In the genomic region with DNA sequence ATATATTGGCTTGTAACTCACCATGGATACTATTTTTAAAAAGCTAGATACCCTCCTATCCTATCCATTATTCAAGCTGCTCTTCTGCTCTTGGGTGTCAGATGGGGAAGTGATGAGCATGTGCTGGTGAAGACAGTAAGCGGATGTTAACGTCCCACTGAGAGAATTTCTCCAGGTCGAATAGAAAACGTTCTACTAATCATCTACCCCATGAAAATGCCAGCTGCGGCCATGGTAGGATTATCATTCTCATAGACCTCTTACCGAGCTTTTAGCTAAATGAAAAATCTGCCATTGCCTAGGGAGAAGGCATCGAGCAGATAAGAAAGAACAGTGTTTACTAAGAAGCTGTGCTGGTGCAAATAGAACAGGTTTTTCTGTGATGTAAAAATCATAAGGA, we compare ENCODE assay signal across 19 mouse cellular contexts.
DNase-seq lines count a peak whose midpoint lies in the region; ATAC-seq lines count a peak whose summit lies in the region.
"Had no signal": no experiment of that assay in that cellular context is flagged by ENCODE, and none has a peak within 500 bp of the region (broad histone marks: within the 10 kb centered on the region; RNA-seq: fewer than 3 reads in every experiment).

No protein-coding gene starts in this region.

- no peak for ATAC-seq in forebrain, embryonic 14.5 days
- peak; percentile 69; the same call in 1 of the 2 replicates for ATAC-seq in hindbrain, embryonic 14.5 days (ENCODE audit: low FRiP score)
- ATAC-seq in midbrain, embryonic 14.5 days (ENCODE audit: low FRiP score, low TSS enrichment): no peak
- ATAC-seq: intestine, postnatal 0 days; lung, postnatal 0 days had no signal

- H3K4me2 ChIP-seq in forebrain, embryonic 14.5 days (ENCODE audit: low read length): no peak overlapping the region
- H3K4me2 ChIP-seq in hindbrain, embryonic 14.5 days (replicated peaks): peak overlapping the region; percentile 30
- H3K4me2 ChIP-seq in midbrain, embryonic 14.5 days (ENCODE audit: low read length): peak overlapping the region; percentile 35
- H3K4me2 ChIP-seq: heart, embryonic 12.5 days; limb, embryonic 12.5 days had no signal

- no peak overlapping the region for H3K4me3 ChIP-seq in forebrain, embryonic 14.5 days (ENCODE audit: low read depth, low read length)
- H3K4me3 ChIP-seq in forebrain, embryonic 10.5 days: no peak overlapping the region
- 0 out of 2 replicates have a peak overlapping the region, but pooled peaks have one; percentile 8 for H3K4me3 ChIP-seq in hindbrain, embryonic 14.5 days (replicated peaks; ENCODE audit: low read length)
- 0 out of 2 replicates have a peak overlapping the region, but pooled peaks have one; percentile 5 for H3K4me3 ChIP-seq in midbrain, embryonic 14.5 days (replicated peaks; ENCODE audit: low read depth, low read length)
- H3K4me3 ChIP-seq: erythroblast, embryonic 14.5 days; heart, embryonic 12.5 days; limb, embryonic 12.5 days had no signal

- DNase-seq in forebrain, embryonic 14.5 days (ENCODE audit: low spot score): peak; percentile 11
- DNase-seq in forebrain, embryonic 10.5 days (ENCODE audit: extremely low spot score, low spot score): no peak
- DNase-seq in hindbrain, embryonic 14.5 days (ENCODE audit: low spot score): peak; percentile 40
- peak; percentile 58 for DNase-seq in midbrain, embryonic 14.5 days
- peak; percentile 2 for DNase-seq in retina, postnatal 1 day
- DNase-seq in layer of hippocampus, adult 11-12 months (ENCODE audit: low spot score): no peak
- DNase-seq in kidney, adult 18-20 months: no peak
- DNase-seq: cerebellum, adult 18-20 months; gastrocnemius, postnatal 25 days; heart, postnatal 36 days; kidney, postnatal 4 days; thymus, postnatal 4 days had no signal

- H3K27me3 ChIP-seq in forebrain, embryonic 14.5 days (replicated peaks; ENCODE audit: control insufficient read depth, insufficient read depth, low read length): no peaks in the 10 kb centered on the region
- no peaks in the 10 kb centered on the region for H3K27me3 ChIP-seq in forebrain, embryonic 10.5 days (ENCODE audit: poor library complexity, severe bottlenecking)
- no peaks in the 10 kb centered on the region for H3K27me3 ChIP-seq in hindbrain, embryonic 14.5 days (ENCODE audit: control insufficient read depth, insufficient read depth, low read length)
- H3K27me3 ChIP-seq in midbrain, embryonic 14.5 days (ENCODE audit: control insufficient read depth, insufficient read depth, low read length): no peaks in the 10 kb centered on the region
- H3K27me3 ChIP-seq: heart, embryonic 12.5 days; limb, embryonic 12.5 days had no signal

- no peaks in the 10 kb centered on the region for H3K36me3 ChIP-seq in forebrain, embryonic 14.5 days (ENCODE audit: control insufficient read depth, insufficient read depth, low read length)
- no peaks in the 10 kb centered on the region for H3K36me3 ChIP-seq in forebrain, embryonic 10.5 days (replicated peaks)
- H3K36me3 ChIP-seq in hindbrain, embryonic 14.5 days (replicated peaks; ENCODE audit: control insufficient read depth, insufficient read depth): no peaks in the 10 kb centered on the region
- H3K36me3 ChIP-seq in midbrain, embryonic 14.5 days (ENCODE audit: control insufficient read depth, insufficient read depth, low read length): no peaks in the 10 kb centered on the region
- H3K36me3 ChIP-seq: heart, embryonic 12.5 days; limb, embryonic 12.5 days had no signal

- H3K9me3 ChIP-seq in forebrain, embryonic 14.5 days (replicated peaks; ENCODE audit: control insufficient read depth, low read length): no peaks in the 10 kb centered on the region
- no peaks in the 10 kb centered on the region for H3K9me3 ChIP-seq in forebrain, embryonic 10.5 days
- H3K9me3 ChIP-seq in hindbrain, embryonic 14.5 days (ENCODE audit: control insufficient read depth, low read length): no peaks in the 10 kb centered on the region
- H3K9me3 ChIP-seq in midbrain, embryonic 14.5 days (ENCODE audit: control insufficient read depth, low read length): no peaks in the 10 kb centered on the region
- H3K9me3 ChIP-seq: heart, embryonic 12.5 days; limb, embryonic 12.5 days had no signal

- 58% methylated on average over 7 of the region's 7 CpGs for WGBS in forebrain, embryonic 14.5 days
- 56% methylated on average over 7 of the region's 7 CpGs for WGBS in forebrain, embryonic 10.5 days
- 32% methylated on average over 7 of the region's 7 CpGs for WGBS in hindbrain, embryonic 14.5 days
- whole genome bisulfite sequencing in midbrain, embryonic 14.5 days: 19% methylated on average over 7 of the region's 7 CpGs

- H3K27ac ChIP-seq in forebrain, embryonic 14.5 days (ENCODE audit: low read depth, low read length): no peak overlapping the region
- H3K27ac ChIP-seq in forebrain, embryonic 10.5 days: no peak overlapping the region
- no peak overlapping the region for H3K27ac ChIP-seq in hindbrain, embryonic 14.5 days
- no peak overlapping the region; the same call in 1 of the 2 replicates for H3K27ac ChIP-seq in midbrain, embryonic 14.5 days (replicated peaks; ENCODE audit: low read depth, low read length)
- H3K27ac ChIP-seq: limb, embryonic 12.5 days; liver, embryonic 14.5 days; stomach, postnatal 0 days had no signal

- no peak overlapping the region for H3K9ac ChIP-seq in forebrain, embryonic 14.5 days (ENCODE audit: low read length)
- no peak overlapping the region for H3K9ac ChIP-seq in hindbrain, embryonic 14.5 days
- H3K9ac ChIP-seq in midbrain, embryonic 14.5 days (replicated peaks; ENCODE audit: low read length): 0 out of 2 replicates have a peak overlapping the region, but pooled peaks have one; percentile 27
- H3K9ac ChIP-seq: heart, embryonic 12.5 days; limb, embryonic 12.5 days; liver, embryonic 14.5 days had no signal

- no peaks in the 10 kb centered on the region for H3K4me1 ChIP-seq in forebrain, embryonic 14.5 days (ENCODE audit: control insufficient read depth, insufficient read depth, low read length)
- H3K4me1 ChIP-seq in forebrain, embryonic 10.5 days: no peaks in the 10 kb centered on the region
- H3K4me1 ChIP-seq in hindbrain, embryonic 14.5 days (replicated peaks; ENCODE audit: control insufficient read depth, insufficient read depth, low read length): no peaks in the 10 kb centered on the region; the same call in 1 of the 2 replicates
- H3K4me1 ChIP-seq in midbrain, embryonic 14.5 days (ENCODE audit: control insufficient read depth, insufficient read depth, low read length): no peaks in the 10 kb centered on the region
- H3K4me1 ChIP-seq: heart, embryonic 12.5 days; limb, embryonic 12.5 days had no signal

Comparison
In these comparisons a context has a peak if more than half of its experiments do, and no peak if none do; other contexts are left out.
1. DNase-seq: peak in forebrain, embryonic 14.5 days (single experiment), hindbrain, embryonic 14.5 days (single experiment), midbrain, embryonic 14.5 days (single experiment) and retina, postnatal 1 day (single experiment); none in forebrain, embryonic 10.5 days (single experiment), layer of hippocampus, adult 11-12 months (single experiment) and kidney, adult 18-20 months (single experiment).
2. H3K4me3 ChIP-seq: peak in hindbrain, embryonic 14.5 days (single experiment) and midbrain, embryonic 14.5 days (single experiment); none in forebrain, embryonic 14.5 days (single experiment) and forebrain, embryonic 10.5 days (single experiment).